Mouse (Mus musculus): ENCODE results near the gene Tnfrsf1b. TPM values are rescaled to one million over a fixed set of nuclear protein-coding genes. Genes with fewer than 3 reads are reported as not detected.

Gene Tnfrsf1b
- polyA plus RNA-seq, 1 experiment: 29.2 TPM

GRCm38 (mm10) chr4:145257751-145258434 lies 11.2 kb upstream of the Tnfrsf1b start:
- no peak for DNase-seq (ENCODE audit: low read depth)

DNA sequence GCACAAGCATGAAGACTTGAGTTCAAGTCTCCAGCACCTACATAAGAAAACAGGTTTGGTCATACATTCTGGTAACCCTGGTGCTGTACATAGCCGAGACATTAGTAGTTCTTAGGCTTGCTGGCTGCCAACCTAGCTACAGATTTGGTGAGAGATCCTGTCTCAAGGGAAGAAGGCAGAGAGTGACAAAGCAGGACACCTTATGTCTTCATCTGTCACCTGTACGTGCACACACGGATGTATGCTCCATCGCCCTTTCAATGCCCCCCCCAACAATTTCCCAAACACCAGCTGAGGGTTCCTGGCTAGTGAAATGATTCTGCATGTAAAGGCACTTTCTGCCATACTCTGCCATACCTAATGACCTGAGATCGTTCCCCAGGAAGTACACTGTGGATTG lies 9.5 kb upstream of the Tnfrsf1b start:
- no peak for DNase-seq (ENCODE audit: low read depth)

DNA sequence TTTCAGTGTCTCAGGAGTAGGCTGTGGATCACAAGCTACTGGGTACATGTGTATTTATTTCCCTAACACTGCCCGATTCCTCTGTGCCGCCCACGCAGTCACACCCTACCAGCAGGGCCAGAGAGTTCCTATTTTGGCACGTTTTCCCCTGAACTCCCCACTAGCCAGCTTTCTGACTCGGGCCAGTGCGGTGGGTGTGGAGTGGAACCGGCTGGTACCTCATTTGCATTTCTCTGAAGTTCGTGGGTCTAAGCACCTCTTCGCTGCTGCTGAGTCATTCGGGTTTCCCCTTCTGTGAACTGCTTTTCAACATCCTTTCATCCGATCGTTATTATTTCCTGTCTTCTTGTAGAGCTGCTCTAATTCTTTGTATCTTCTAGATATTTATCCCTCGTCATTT lies 7.7 kb upstream of the Tnfrsf1b start:
- DNase-seq (ENCODE audit: low read depth): no peak

- DNase-seq (ENCODE audit: low read depth): no peak
Measured at GRCm38 (mm10) chr4:145252611-145253010, 5.9 kb upstream of the Tnfrsf1b start.

GRCm38 (mm10) chr4:145251546-145251945 lies 4.9 kb upstream of the Tnfrsf1b start:
- no peak for DNase-seq (ENCODE audit: low read depth)

- DNase-seq (ENCODE audit: low read depth): no peak
Measured at GRCm38 (mm10) chr4:145250002-145250401, 3.3 kb upstream of the Tnfrsf1b start.

DNA sequence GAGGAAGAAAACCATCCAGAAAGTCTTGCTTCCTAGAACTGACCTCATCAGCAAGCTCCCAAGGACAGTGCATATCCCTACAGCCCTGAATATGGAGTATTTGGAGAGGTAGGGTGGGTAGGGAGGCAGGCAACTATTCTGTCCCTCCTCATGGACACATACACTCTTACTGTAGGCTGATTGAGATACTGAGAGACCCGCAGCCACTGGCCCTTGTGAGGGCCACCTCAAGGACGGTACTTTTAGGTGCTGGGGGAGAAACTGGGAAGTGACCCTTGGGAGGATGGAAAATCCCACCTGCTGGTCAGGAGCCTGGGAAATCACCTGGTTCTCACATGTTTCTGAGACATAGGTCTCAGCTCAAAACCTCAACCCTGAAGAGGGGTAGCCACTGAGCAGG lies 886 bp upstream of the Tnfrsf1b start:
- no peak for DNase-seq (ENCODE audit: low read depth)

DNA sequence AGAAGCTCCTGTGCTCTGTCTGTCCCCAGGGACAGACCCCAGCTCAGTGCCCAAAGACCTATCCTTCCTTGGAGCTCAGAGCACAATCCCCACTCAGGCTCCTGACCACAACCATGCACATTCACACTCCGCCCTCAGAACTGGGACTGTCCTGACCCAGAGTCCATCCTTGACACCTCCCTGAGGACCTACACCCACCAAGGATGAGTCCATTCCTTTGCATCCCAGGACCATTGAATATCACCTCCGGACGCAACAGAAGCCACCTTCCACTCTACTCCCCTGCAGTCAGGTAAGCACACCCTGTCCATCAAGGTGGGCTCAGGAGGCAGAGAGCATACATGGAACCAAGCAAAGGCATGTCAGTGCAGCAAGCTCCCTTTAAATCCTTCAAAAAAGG lies 1.1 kb downstream of the Tnfrsf1b start:
- no peak for DNase-seq (ENCODE audit: low read depth)

DNA sequence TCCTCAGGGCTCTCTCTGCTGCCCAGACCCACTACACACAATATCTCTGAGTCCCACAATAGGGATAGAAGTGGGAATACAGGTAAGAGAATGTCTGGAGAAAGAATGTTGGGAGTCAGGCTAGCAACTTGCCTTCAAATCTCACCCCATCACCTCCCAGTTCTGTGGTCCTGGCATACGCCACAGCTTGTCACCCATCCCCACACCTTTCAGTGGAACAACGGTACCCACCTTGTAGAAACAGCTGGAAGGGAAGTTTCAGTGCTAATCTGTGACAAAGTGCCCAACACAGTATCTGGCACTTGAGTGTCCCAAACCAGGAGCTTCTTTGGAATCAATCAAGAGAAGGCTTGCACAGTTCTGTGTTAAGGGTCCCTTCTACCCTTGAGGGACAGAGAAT lies 2.0 kb downstream of the Tnfrsf1b start:
- DNase-seq (ENCODE audit: low read depth): no peak

GRCm38 (mm10) chr4:145242719-145243350 lies 3.8 kb downstream of the Tnfrsf1b start:
- DNase-seq (ENCODE audit: low read depth): no peak

- DNase-seq (ENCODE audit: low read depth): no peak
Measured at GRCm38 (mm10) chr4:145240723-145241231, 5.9 kb downstream of the Tnfrsf1b start.

- DNase-seq (ENCODE audit: low read depth): no peak
Measured at GRCm38 (mm10) chr4:145239049-145239830, 7.4 kb downstream of the Tnfrsf1b start.

DNA sequence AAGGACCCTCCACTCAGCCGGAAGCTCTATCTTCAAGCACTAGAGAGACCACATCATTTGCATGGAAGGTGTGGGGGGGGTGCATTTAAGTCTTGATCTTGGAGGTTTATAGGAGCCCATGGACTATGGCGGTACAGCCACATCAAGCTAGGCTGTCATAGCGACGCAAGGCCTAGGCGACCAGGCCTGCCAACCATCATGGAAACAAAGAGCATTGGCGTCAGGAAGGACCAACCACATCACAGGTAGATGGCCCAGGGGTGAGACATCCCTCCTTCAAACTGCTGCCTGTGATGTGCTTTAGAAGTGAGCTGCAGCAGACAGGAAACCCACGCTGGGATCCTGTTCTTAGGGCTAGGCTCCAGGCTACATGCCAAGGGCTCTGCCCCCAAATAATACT lies 10.6 kb downstream of the Tnfrsf1b start:
- DNase-seq (ENCODE audit: low read depth): no peak

DNA sequence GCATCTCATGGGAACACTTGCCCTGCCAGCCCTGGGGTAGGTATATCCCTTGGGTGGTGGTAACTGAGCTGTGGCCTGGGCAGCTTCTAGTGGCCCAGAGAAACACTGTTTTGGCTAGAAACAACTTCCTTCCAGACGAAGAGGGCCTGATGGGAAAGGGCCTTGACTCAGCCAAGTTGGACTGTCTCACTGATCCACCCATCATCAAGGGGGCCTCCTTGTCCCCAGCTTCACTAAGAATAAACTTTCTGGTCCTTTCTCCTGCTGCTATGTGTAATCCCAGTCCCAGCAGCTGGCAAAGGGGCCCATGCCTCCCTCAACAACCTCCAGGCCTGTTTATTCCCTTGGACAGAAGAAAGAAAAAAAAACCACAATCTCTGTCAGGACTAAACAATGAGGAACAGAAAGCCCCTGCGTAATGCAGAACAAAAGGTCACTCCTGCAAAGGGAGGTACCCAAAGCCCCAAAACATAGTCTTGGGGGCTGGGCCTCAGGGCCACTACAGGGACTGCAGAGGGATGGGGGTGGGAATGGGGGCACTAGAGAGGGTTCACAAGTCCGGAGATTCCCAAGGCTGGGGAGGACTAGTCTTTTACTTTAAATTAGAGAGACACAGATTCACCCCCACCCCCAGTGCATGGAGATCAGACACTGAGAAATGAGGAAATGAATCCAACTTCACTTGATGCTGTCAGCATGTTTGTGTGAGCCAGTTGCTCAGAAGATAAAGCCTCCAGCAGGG lies 13.0 kb downstream of the Tnfrsf1b start:
- DNase-seq (ENCODE audit: low read depth): no peak

GRCm38 (mm10) chr4:145231732-145232131 lies 14.9 kb downstream of the Tnfrsf1b start:
- no peak for DNase-seq (ENCODE audit: low read depth)

DNA sequence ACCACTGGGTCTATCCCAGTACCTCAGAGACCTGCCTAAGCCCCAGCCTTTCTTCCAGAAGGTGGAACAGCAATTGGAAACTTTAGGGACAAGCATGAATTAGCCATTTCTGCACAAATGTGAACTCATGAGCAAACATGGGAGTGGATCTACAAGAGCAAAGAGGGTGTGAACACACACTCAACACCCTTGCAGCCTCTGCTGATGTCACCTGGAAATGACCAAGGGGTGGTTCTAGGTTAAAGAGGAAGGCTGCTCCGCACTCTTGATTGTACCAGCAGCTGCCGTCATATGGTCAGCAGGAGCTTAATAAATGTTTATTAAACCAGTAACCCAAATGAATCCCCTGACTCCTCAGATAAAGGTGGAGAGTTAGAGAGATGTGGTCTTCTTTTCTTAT lies 16.0 kb downstream of the Tnfrsf1b start:
- no peak for DNase-seq (ENCODE audit: low read depth)

DNA sequence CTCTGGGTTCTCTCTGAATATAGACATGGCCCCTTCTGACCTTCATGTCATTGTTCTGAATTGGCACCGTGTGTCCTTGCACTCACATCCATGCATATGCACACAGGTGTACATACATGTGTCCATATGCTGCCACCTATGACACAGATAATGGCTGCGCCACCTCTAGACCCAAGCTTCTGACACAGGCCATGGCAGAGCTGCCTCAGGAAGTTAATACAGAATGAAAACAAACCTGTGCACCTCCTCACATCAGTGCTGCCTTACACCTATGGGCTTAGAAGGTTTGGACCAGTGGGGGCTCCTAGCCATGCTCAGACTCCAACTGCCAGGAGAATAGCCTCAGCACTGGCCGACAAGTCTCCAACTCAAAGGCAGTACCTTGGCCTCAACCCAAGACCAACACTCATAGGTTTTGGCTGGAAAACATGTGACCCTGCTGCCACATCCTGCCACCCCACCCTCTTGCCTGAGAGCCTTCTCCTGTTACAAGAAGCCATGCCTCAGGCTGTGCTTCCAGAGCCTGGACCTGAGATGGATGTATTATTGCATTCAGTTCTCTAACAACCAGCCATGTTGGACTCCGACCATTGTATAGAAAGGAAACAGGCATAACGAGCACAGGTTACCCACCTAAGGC lies 17.0 kb downstream of the Tnfrsf1b start:
- DNase-seq (ENCODE audit: low read depth): no peak

GRCm38 (mm10) chr4:145229051-145229450 lies 17.6 kb downstream of the Tnfrsf1b start:
- DNase-seq (ENCODE audit: low read depth): no peak

- no peak for DNase-seq (ENCODE audit: low read depth)
Measured at GRCm38 (mm10) chr4:145224613-145225012, 22.1 kb downstream of the Tnfrsf1b start.

DNA sequence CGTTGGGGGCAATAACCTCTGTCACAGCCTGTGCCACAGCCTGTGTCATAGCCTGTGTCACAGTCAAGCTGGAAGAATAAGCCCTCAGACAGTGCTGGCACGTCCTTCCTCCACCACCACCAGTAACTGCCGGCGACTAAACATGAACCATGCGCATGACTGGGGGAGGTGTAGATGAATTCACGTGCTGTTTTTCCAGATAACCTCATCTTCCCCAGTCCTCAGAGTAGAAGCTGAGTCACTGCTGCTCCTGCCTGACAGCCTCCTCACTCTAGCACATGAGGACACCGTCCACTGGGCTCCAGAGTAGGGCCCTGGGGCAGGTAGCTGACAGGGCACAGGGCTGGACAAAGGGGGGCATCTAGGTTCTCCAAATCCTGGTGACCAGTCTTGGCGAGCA lies 24.6 kb downstream of the Tnfrsf1b start:
- DNase-seq (ENCODE audit: low read depth): no peak

DNA sequence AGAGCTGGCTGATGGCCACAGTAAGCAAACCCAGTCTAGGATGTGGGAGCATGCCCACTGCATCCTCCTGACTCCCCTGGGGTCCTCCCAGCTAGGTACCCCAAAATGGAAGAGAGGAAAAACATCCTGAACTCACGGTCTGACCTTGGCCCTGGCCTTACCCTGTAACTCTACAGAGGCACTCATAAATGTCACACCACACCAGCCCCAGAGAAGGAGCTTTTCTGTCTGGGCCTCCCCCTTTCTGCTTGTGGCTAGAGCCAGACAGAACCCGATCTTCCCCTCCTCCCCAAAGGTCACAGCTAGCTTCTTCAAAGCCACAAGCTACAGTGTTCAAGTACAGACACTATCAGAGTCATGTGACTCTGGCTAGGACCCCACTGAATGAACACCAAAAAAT lies 25.3 kb downstream of the Tnfrsf1b start:
- DNase-seq (ENCODE audit: low read depth): no peak

- DNase-seq (ENCODE audit: low read depth): no peak
Measured at GRCm38 (mm10) chr4:145220001-145220400, 26.7 kb downstream of the Tnfrsf1b start.
